In genomic region chr7:103873064-103873463, GRCm38 (mm10) we compare ENCODE assay signal across 13 mouse cellular contexts. TPM values are rescaled to one million over a fixed set of nuclear protein-coding genes. Genes with fewer than 3 reads are reported as not detected.
DNase-seq lines count a peak whose midpoint lies in the region; ATAC-seq and TF ChIP-seq lines count a peak whose summit lies in the region.
"Had no signal": no experiment of that assay in that cellular context is flagged by ENCODE, and none has a peak within 500 bp of the region (broad histone marks: within the 10 kb centered on the region; RNA-seq: fewer than 3 reads in every experiment).

No protein-coding gene starts in this region.

- H3K36me3 ChIP-seq in intestine, postnatal 0 days (ENCODE audit: control insufficient read depth, insufficient read depth) = no peaks in the 10 kb centered on the region
- H3K36me3 ChIP-seq in intestine, embryonic 16.5 days (ENCODE audit: control insufficient read depth, insufficient read depth, low read length) = no peaks in the 10 kb centered on the region
- H3K36me3 ChIP-seq in kidney, adult 2 months (ENCODE audit: control insufficient read depth, insufficient read depth, low read length) = no peaks in the 10 kb centered on the region
- H3K36me3 ChIP-seq: heart, embryonic 10.5 days; midbrain, embryonic 13.5 days had no signal

- no peaks in the 10 kb centered on the region for H3K4me1 ChIP-seq in intestine, postnatal 0 days (replicated peaks; ENCODE audit: control insufficient read depth, insufficient read depth, low read length)
- no peaks in the 10 kb centered on the region for H3K4me1 ChIP-seq in intestine, embryonic 16.5 days (ENCODE audit: control insufficient read depth, insufficient read depth, low read length)
- no peaks in the 10 kb centered on the region for H3K4me1 ChIP-seq in kidney, adult 2 months (ENCODE audit: control insufficient read depth, insufficient read depth, low read length)
- H3K4me1 ChIP-seq: heart, embryonic 10.5 days; midbrain, embryonic 13.5 days had no signal

- no peak overlapping the region for H3K27ac ChIP-seq in intestine, postnatal 0 days (ENCODE audit: low read depth, low read length)
- no peak overlapping the region for H3K27ac ChIP-seq in intestine, embryonic 16.5 days (ENCODE audit: low read length)
- H3K27ac ChIP-seq in kidney, adult 2 months (ENCODE audit: insufficient read depth, low read depth, low read length) = no peak overlapping the region
- H3K27ac ChIP-seq: heart, embryonic 10.5 days; midbrain, embryonic 13.5 days had no signal

- ATAC-seq in intestine, postnatal 0 days = no peak
- ATAC-seq in intestine, embryonic 16.5 days = no peak
- ATAC-seq: midbrain, embryonic 13.5 days had no signal

- DNase-seq in A20 (ENCODE audit: low read depth, low spot score) (peak; percentile 60), NIH3T3 (ENCODE audit: low read depth) (peak; percentile 53)
- peak; percentile 9 for DNase-seq in induced T-regulatory cell, adult 2 months (ENCODE audit: low read depth)
- DNase-seq in ovary, postnatal 14 days (ENCODE audit: low spot score) = no peak
- no peak for DNase-seq in kidney, adult 2 months
- DNase-seq in lung, postnatal 4 days = no peak
- DNase-seq: cerebellum, adult 11 months; kidney, adult 9 months had no signal

- TF ChIP-seq POLR2A in kidney, adult 2 months (IDR thresholded peaks at IDR 0.05; ENCODE audit: low read depth, low read length) = no peak

- no peak overlapping the region for H3K4me2 ChIP-seq in intestine, postnatal 0 days (replicated peaks; ENCODE audit: low read depth)
- H3K4me2 ChIP-seq in intestine, embryonic 16.5 days (ENCODE audit: low read depth, low read length) = no peak overlapping the region
- H3K4me2 ChIP-seq: midbrain, embryonic 13.5 days had no signal

- 2% methylated on average over 1 of the region's 1 CpGs for WGBS in intestine, postnatal 0 days
- 9% methylated on average over 1 of the region's 1 CpGs for WGBS in intestine, embryonic 16.5 days
- WGBS in kidney, adult 2 months = 5% methylated on average over 1 of the region's 1 CpGs

- no peaks in the 10 kb centered on the region for H3K9me3 ChIP-seq in intestine, postnatal 0 days (ENCODE audit: control insufficient read depth)
- H3K9me3 ChIP-seq in intestine, embryonic 16.5 days (ENCODE audit: control insufficient read depth, low read length) = no peaks in the 10 kb centered on the region
- H3K9me3 ChIP-seq: heart, embryonic 10.5 days; midbrain, embryonic 13.5 days had no signal

- no peaks in the 10 kb centered on the region for H3K27me3 ChIP-seq in intestine, postnatal 0 days (replicated peaks; ENCODE audit: control insufficient read depth, insufficient read depth, low read length)
- no peaks in the 10 kb centered on the region for H3K27me3 ChIP-seq in intestine, embryonic 16.5 days (replicated peaks; ENCODE audit: control insufficient read depth, insufficient read depth, low read length)
- no peaks in the 10 kb centered on the region for H3K27me3 ChIP-seq in kidney, adult 2 months (replicated peaks; ENCODE audit: control insufficient read depth, insufficient read depth, low read length)
- H3K27me3 ChIP-seq: midbrain, embryonic 13.5 days had no signal

- no peak overlapping the region for H3K4me3 ChIP-seq in intestine, postnatal 0 days (ENCODE audit: low read depth, low read length)
- no peak overlapping the region for H3K4me3 ChIP-seq in intestine, embryonic 16.5 days (ENCODE audit: low read length)
- H3K4me3 ChIP-seq in kidney, adult 2 months (ENCODE audit: insufficient read depth, low read depth, low read length) = no peak overlapping the region
- H3K4me3 ChIP-seq: heart, embryonic 10.5 days; midbrain, embryonic 13.5 days had no signal

- H3K9ac ChIP-seq in intestine, postnatal 0 days (ENCODE audit: low read depth, low read length) = no peak overlapping the region
- H3K9ac ChIP-seq in intestine, embryonic 16.5 days (ENCODE audit: low read depth, low read length) = no peak overlapping the region
- H3K9ac ChIP-seq: midbrain, embryonic 13.5 days had no signal

- peak; percentile 63 for TF ChIP-seq CTCF in intestine, postnatal 0 days (IDR thresholded peaks at IDR 0.05; ENCODE audit: low read depth)
- TF ChIP-seq CTCF in kidney, adult 2 months (conservative IDR thresholded peaks at IDR 0.05; ENCODE audit: insufficient read depth, insufficient read length, low read depth, low read length) = no peak

RNA-seq across cellular contexts. Expression of gene Olfr66, which starts 13.0 kb away (rescaled TPM):
- polyA plus RNA-seq in intestine, postnatal 0 days (2015; fragmentation: Nextera tagmentation; extraction: Ambion mirVana) = not detected in 2 replicates
- polyA plus RNA-seq in intestine, embryonic 16.5 days (2015; fragmentation: Nextera tagmentation; extraction: Ambion mirVana) = not detected in 2 replicates
- polyA plus RNA-seq in kidney, adult 2 months (2012; rRNA removed) = not detected in 2 replicates
- polyA plus RNA-seq: heart, embryonic 10.5 days; limb, embryonic 11.5 days; midbrain, embryonic 13.5 days had no signal

RNA-seq across cellular contexts. Expression of gene Hbb-y, which starts 20.0 kb away (rescaled TPM):
- polyA plus RNA-seq in intestine, postnatal 0 days (2015; fragmentation: Nextera tagmentation; extraction: Ambion mirVana) = 0.52 TPM in 1 of 2 replicates, not detected in the other
- 30.0 and 42.2 TPM in 2 replicates for polyA plus RNA-seq in intestine, embryonic 16.5 days (2015; fragmentation: Nextera tagmentation; extraction: Ambion mirVana)
- polyA plus RNA-seq in kidney, adult 2 months (2012; rRNA removed) = not detected in 2 replicates

RNA-seq across cellular contexts. Expression of gene Olfr64, which starts 21.2 kb away (rescaled TPM):
- polyA plus RNA-seq in intestine, postnatal 0 days (2015; fragmentation: Nextera tagmentation; extraction: Ambion mirVana) = not detected in 2 replicates
- polyA plus RNA-seq in intestine, embryonic 16.5 days (2015; fragmentation: Nextera tagmentation; extraction: Ambion mirVana) = not detected in 2 replicates
- not detected in 2 replicates for polyA plus RNA-seq in kidney, adult 2 months (2012; rRNA removed)
- polyA plus RNA-seq: heart, embryonic 10.5 days; limb, embryonic 11.5 days; midbrain, embryonic 13.5 days had no signal

RNA-seq across cellular contexts. Expression of gene Hbb-bh1, which starts 30.1 kb away (rescaled TPM):
- not detected in 2 replicates for polyA plus RNA-seq in intestine, postnatal 0 days (2015; fragmentation: Nextera tagmentation; extraction: Ambion mirVana)
- polyA plus RNA-seq in intestine, embryonic 16.5 days (2015; fragmentation: Nextera tagmentation; extraction: Ambion mirVana) = 0.64 and 1.2 TPM in 2 replicates
- polyA plus RNA-seq in kidney, adult 2 months (2012; rRNA removed) = not detected in 2 replicates

RNA-seq across cellular contexts. Expression of gene Olfr65, which starts 30.2 kb away (rescaled TPM):
- polyA plus RNA-seq in intestine, postnatal 0 days (2015; fragmentation: Nextera tagmentation; extraction: Ambion mirVana) = not detected in 2 replicates
- not detected in 2 replicates for polyA plus RNA-seq in intestine, embryonic 16.5 days (2015; fragmentation: Nextera tagmentation; extraction: Ambion mirVana)
- polyA plus RNA-seq in kidney, adult 2 months (2012; rRNA removed) = not detected in 2 replicates
- polyA plus RNA-seq: heart, embryonic 10.5 days; limb, embryonic 11.5 days; midbrain, embryonic 13.5 days had no signal

Comparison
In these comparisons a context has a peak if more than half of its experiments do, and no peak if none do; other contexts are left out.
1. RNA of gene Hbb-y, which starts 20.0 kb away (polyA plus RNA-seq): 30.0 to 42.2 TPM in intestine, embryonic 16.5 days; 0.52 TPM in intestine, postnatal 0 days and not detected in kidney, adult 2 months; every median in the first group is over 10 times any median in the second.
2. DNase-seq: peak in A20 (single experiment), NIH3T3 (single experiment) and induced T-regulatory cell, adult 2 months (single experiment); none in ovary, postnatal 14 days (single experiment), kidney, adult 2 months (single experiment) and lung, postnatal 4 days (0 of 2).